Mouse (Mus musculus): Measurements from ENCODE around the gene Creld2.

GRCm38 (mm10) chr15:88865888-88866695 is 46.6 kb downstream of the Creld2 start:
- no peak for TF ChIP-seq POLR2A (IDR thresholded peaks at IDR 0.05; ENCODE audit: borderline replicate concordance, extremely low read depth, insufficient read depth, insufficient read length, poor library complexity, severe bottlenecking)
- TF ChIP-seq CTCF (IDR thresholded peaks at IDR 0.05; ENCODE audit: borderline replicate concordance, extremely low read depth, insufficient read depth, insufficient read length) = no peak
